Mouse (Mus musculus) stomach, embryonic 14.5 days (tissue): ENCODE data around the gene Nasp. TPM values are rescaled to one million over a fixed set of nuclear protein-coding genes. Genes with fewer than 3 reads are reported as not detected.
"Not testable (repeated sequence)": the region's sequence is repeated elsewhere in the genome, so short reads cannot be mapped to it uniquely, and the experiment has no call there.

ENCODE experiments used
- ATAC-seq: fragments of 200-750 bp; cut with Nextera tagmentation; 2 replicates; pipeline ENCODE4 v1.8.0; 2017; ENCODE audit warnings: low read depth, moderate TSS enrichment; ENCODE audit not compliant: insufficient number of reproducible peaks, insufficient read depth, low FRiP score
- H3K27ac ChIP-seq: fragments of 300-500 bp; sonication (generic); 2 replicates; pipeline ENCODE4 v1.5.1; 2014; ENCODE audit warnings: mild to moderate bottlenecking, low read length, moderate library complexity, mixed read lengths
- H3K27me3 ChIP-seq: fragments of 300-500 bp; sonication (generic); 2 replicates; pipeline ENCODE4 v1.6.1; 2014; ENCODE audit warnings: low read length, control low read depth, mixed read lengths; ENCODE audit not compliant: control insufficient read depth, insufficient read depth
- H3K36me3 ChIP-seq: fragments of 300-500 bp; sonication (generic); 2 replicates; pipeline ENCODE4 v1.6.1; 2014; ENCODE audit warnings: mild to moderate bottlenecking, control low read depth, low read length, moderate library complexity, mixed read lengths; ENCODE audit not compliant: control insufficient read depth, insufficient read depth
- H3K4me1 ChIP-seq: fragments of 300-500 bp; sonication (generic); 2 replicates; pipeline ENCODE4 v1.6.1; 2014; ENCODE audit warnings: low read length, control low read depth, mixed read lengths; ENCODE audit not compliant: control insufficient read depth, insufficient read depth
- H3K4me2 ChIP-seq: fragments of 300-500 bp; sonication (generic); replicated peaks from 2 replicates; pipeline ENCODE4 v1.6.1; 2014; ENCODE audit warnings: low read depth, low read length, control low read depth
- H3K4me3 ChIP-seq: fragments of 300-500 bp; sonication (generic); 2 replicates; pipeline ENCODE4 v1.5.1; 2014; ENCODE audit warnings: low read depth, low read length, control low read depth
- H3K9ac ChIP-seq: fragments of 300-500 bp; sonication (generic); replicated peaks from 2 replicates; pipeline ENCODE4 v1.6.1; 2014; ENCODE audit warnings: low read depth, mild to moderate bottlenecking, control low read depth, low read length, moderate library complexity, mixed read lengths
- H3K9me3 ChIP-seq: fragments of 300-500 bp; sonication (generic); 2 replicates; pipeline ENCODE4 v1.6.1; 2016; ENCODE audit warnings: low read depth, low read length, control low read depth; ENCODE audit not compliant: control insufficient read depth
- WGBS: fragments of 180-500 bp; shearing (Covaris S2); extraction: QIAGEN DNeasy Blood & Tissue Kit; methylation state at CpG from one replicate; pipeline ENCODE4 v1.1.7; 2014; 5-methylcytosine and 5-hydroxymethylcytosine counted together
- polyA plus RNA-seq: library from polyadenylated mRNA; unstranded; fragments of >200 nt; fragmentation: Nextera tagmentation; extraction: Ambion mirVana; gene quantifications from 2 replicates; pipeline ENCODE4 v1.2.1, GENCODE M21; 2014

The Nasp gene
- 150 and 162 TPM in 2 replicates for polyA plus RNA-seq

GRCm38 (mm10) chr4:116627722-116628662, at the start of gene Nasp:
Nasp (minus strand) TSS chr4:116627941.
- Histone ChIP-seq H3K27ac (peak within 1 kb of the TSS; percentile 98), H3K36me3 (peaks cover 4% of the 10 kb centered on the region; the same call in 1 of the 2 replicates), H3K4me3 (peak within 1 kb of the TSS; percentile 100), H3K9ac (peak within 1 kb of the TSS; percentile 93), H3K4me1 (peaks cover 12% of the 10 kb centered on the region), H3K4me2 (peak within 1 kb of the TSS; percentile 67), H3K9me3 (no peaks in the 10 kb centered on the region), H3K27me3 (no peaks in the 10 kb centered on the region)
- 7% methylated on average over 23 of the region's 23 CpGs for WGBS
- peak; percentile 89 for ATAC-seq

GRCm38 (mm10) chr4:116676027-116676426, 48.3 kb upstream of the Nasp start:
- no peak for ATAC-seq
- H3K9ac ChIP-seq, result no peak overlapping the region
- WGBS, result 88% methylated on average over 3 of the region's 3 CpGs

DNA sequence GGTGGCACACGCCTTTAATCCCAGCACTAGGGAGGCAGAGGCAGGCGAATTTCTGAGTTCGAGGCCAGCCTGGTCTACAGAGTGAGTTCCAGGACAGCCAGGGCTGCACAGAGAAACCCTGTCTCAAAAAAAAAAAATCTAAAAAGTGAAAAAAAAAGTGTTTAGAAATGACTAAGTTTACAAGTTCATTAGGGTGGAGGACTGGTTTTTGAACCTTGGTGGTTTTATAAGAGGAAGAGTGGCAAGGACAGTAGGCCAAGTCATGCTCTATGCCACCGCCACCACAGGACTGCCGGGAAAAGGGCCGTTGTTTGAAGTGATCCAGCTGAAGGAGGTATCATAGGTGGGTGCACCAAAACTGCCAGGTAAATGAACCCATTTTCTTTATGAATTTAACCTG, 47.0 kb upstream of the Nasp start:
- not testable (repeated sequence) for H3K4me2 ChIP-seq, H3K36me3 ChIP-seq, ATAC-seq, H3K27me3 ChIP-seq, H3K9ac ChIP-seq, H3K9me3 ChIP-seq, H3K4me3 ChIP-seq, H3K27ac ChIP-seq, H3K4me1 ChIP-seq
- 89% methylated on average over 6 of the region's 6 CpGs for WGBS

More at GRCm38 (mm10) chr4:116676027-116676426, 48.3 kb upstream of the Nasp start:
- no peaks in the 10 kb centered on the region for H3K9me3 ChIP-seq
- no peak overlapping the region for H3K27ac ChIP-seq
- H3K4me3 ChIP-seq, result no peak overlapping the region
- H3K4me1 ChIP-seq, result peaks cover 8% of the 10 kb centered on the region; the same call in 1 of the 2 replicates
- no peak overlapping the region for H3K4me2 ChIP-seq
- no peaks in the 10 kb centered on the region for H3K36me3 ChIP-seq
- H3K27me3 ChIP-seq, result no peaks in the 10 kb centered on the region

- Histone ChIP-seq H3K4me1 (peaks cover 8% of the 10 kb centered on the region; the same call in 1 of the 2 replicates), H3K36me3 (no peaks in the 10 kb centered on the region), H3K27me3 (no peaks in the 10 kb centered on the region), H3K4me2 (no peak overlapping the region), H3K9ac (no peak overlapping the region), H3K27ac (peak overlapping the region; percentile 58; the same call in 1 of the 2 replicates), H3K9me3 (no peaks in the 10 kb centered on the region), H3K4me3 (no peak overlapping the region)
- WGBS, result 29% methylated on average over 2 of the region's 2 CpGs
- ATAC-seq, result peak; percentile 97
These were observed 45.0 kb upstream of the Nasp start for GRCm38 (mm10) chr4:116672785-116673184.

GRCm38 (mm10) chr4:116669291-116669690, 41.5 kb upstream of the Nasp start:
- no peaks in the 10 kb centered on the region for H3K27me3 ChIP-seq
- H3K4me3 ChIP-seq, result no peak overlapping the region
- H3K4me1 ChIP-seq, result peaks cover 8% of the 10 kb centered on the region; the same call in 1 of the 2 replicates
- 57% methylated on average over 2 of the region's 2 CpGs for WGBS
- no peak for ATAC-seq
- H3K4me2 ChIP-seq, result no peak overlapping the region
- no peak overlapping the region for H3K27ac ChIP-seq
- no peak overlapping the region for H3K9ac ChIP-seq
- no peaks in the 10 kb centered on the region for H3K36me3 ChIP-seq
- H3K9me3 ChIP-seq, result no peaks in the 10 kb centered on the region

DNA sequence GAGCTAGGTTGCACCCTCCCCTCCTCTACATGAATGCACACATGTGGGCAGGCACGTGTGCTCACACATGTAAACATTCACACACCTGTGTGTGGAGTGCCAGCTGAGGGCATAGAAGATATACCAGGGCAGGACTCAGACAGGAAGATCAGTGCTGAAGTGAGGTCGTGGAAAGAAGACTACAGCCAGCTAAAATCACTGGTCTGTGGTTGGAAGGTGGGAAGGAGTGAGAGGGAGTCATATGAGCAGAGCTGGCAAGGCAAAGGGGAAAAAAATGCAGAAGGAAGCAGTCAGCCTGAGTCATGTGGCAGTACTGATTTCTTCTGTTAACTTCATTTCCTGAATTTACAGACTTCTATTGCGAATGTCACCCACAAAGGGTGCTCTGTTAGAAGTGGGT, 40.4 kb upstream of the Nasp start:
- no peak overlapping the region for H3K27ac ChIP-seq
- no peaks in the 10 kb centered on the region for H3K36me3 ChIP-seq
- H3K9me3 ChIP-seq, result no peaks in the 10 kb centered on the region
- H3K4me1 ChIP-seq, result peaks cover 5% of the 10 kb centered on the region; the same call in 1 of the 2 replicates
- WGBS, result 50% methylated on average over 3 of the region's 3 CpGs
- H3K4me3 ChIP-seq, result no peak overlapping the region
- ATAC-seq, result no peak
- H3K27me3 ChIP-seq, result no peaks in the 10 kb centered on the region
- H3K9ac ChIP-seq, result no peak overlapping the region
- no peak overlapping the region for H3K4me2 ChIP-seq

DNA sequence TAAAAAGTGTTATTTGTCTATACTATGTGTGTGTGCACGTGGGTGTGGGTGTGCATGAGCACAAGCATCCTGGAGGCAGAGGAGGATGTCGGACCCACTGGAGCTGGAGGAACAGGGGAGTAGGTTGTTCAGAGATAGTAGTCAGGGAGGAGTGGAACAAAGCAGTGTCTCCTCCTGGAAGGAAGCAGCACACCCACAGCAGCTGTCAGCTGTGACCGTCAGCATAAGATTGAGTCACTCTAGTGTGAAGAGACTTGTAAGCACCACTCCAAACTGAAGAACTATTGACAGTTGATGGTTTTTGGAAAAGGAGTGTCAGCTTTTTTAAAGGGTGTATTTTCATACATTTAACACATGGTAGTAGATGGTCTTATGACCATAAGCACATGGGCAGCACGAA, 38.9 kb upstream of the Nasp start:
- no peaks in the 10 kb centered on the region for H3K27me3 ChIP-seq
- WGBS, result 53% methylated on average over 4 of the region's 4 CpGs
- H3K4me1 ChIP-seq, result no peaks in the 10 kb centered on the region
- no peak overlapping the region for H3K9ac ChIP-seq
- H3K27ac ChIP-seq, result no peak overlapping the region
- H3K36me3 ChIP-seq, result no peaks in the 10 kb centered on the region
- H3K4me2 ChIP-seq, result no peak overlapping the region
- no peaks in the 10 kb centered on the region for H3K9me3 ChIP-seq
- no peak for ATAC-seq
- H3K4me3 ChIP-seq, result no peak overlapping the region

DNA sequence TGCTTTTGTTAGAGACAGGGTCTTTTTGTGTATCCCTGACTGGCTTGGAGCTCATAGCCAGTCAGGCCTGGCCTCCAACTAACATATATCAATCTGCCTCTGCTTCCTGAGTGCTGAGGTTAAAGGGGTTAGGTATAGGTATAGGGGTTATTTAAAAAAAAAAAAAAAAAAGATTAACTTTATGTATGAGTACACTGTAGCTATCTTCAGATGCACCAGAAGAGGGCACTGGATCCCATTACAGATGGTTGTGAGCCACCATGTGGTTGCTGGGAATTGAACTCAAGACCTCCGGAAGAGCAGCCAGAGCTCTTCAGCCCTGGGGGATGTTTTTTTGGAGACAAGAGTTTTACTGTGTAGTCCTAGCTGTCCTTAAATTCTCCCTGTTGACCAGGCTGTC, 34.3 kb upstream of the Nasp start:
- Histone ChIP-seq H3K9ac (no peak overlapping the region), H3K27me3 (no peaks in the 10 kb centered on the region), H3K27ac (no peak overlapping the region), H3K9me3 (no peaks in the 10 kb centered on the region), H3K4me3 (no peak overlapping the region), H3K4me1 (no peaks in the 10 kb centered on the region), H3K36me3 (no peaks in the 10 kb centered on the region), H3K4me2 (no peak overlapping the region)
- ATAC-seq, result no peak
- 77% methylated on average over 1 of the region's 1 CpGs for WGBS
